Mouse (Mus musculus) erythroblast, adult 5-6 weeks (primary cell): ENCODE results near the gene Slc38a10. TPM values are rescaled to one million over a fixed set of nuclear protein-coding genes. Genes with fewer than 3 reads are reported as not detected.

Experiments
- ATAC-seq: replicated peaks from 2 replicates; pipeline ENCODE4 v1.8.0; 2016; ENCODE audit warnings: moderate number of reproducible peaks, mild to moderate bottlenecking, moderate TSS enrichment, inconsistent platforms; ENCODE audit not compliant: poor library complexity, low FRiP score, severe bottlenecking
- total RNA-seq, 2 experiments: library from RNA; stranded (forward) in 1 of 2; stranded (reverse) in 1 of 2; fragments of 150-400 nt in 1 of 2; fragments of 200-764, 138-1000 nt in 1 of 2; gene quantifications; 2 replicates each; pipeline versions ENCODE4 v1.2.3 to v1.2.4; 2015 to 2017; ENCODE audit warnings: low replicate concordance in 2 of 2

The Slc38a10 gene
- total RNA-seq, 2 experiments from 2014 or later = 7.7 to 22.4 TPM

GRCm38 (mm10) chr11:120143708-120144497 is 7.2 kb downstream of the Slc38a10 start:
- ATAC-seq = no peak

- ATAC-seq = no peak
These were observed 8.5 kb downstream of the Slc38a10 start for GRCm38 (mm10) chr11:120142601-120143051.

- ATAC-seq = no peak
These were observed 10.9 kb downstream of the Slc38a10 start for GRCm38 (mm10) chr11:120140255-120140654.

- ATAC-seq = no peak
These were observed 11.8 kb downstream of the Slc38a10 start for GRCm38 (mm10) chr11:120139309-120139731.

- 0 out of 2 replicates have a peak, but pooled peaks have one; percentile 38 for ATAC-seq
These were observed 13.5 kb downstream of the Slc38a10 start for GRCm38 (mm10) chr11:120137625-120138004.

- ATAC-seq = 0 out of 2 replicates have a peak, but pooled peaks have one; percentile 9
These were observed 14.1 kb downstream of the Slc38a10 start for GRCm38 (mm10) chr11:120136796-120137624.

GRCm38 (mm10) chr11:120136195-120136594 is 15.0 kb downstream of the Slc38a10 start:
- no peak for ATAC-seq

- ATAC-seq = 0 out of 2 replicates have a peak, but pooled peaks have one; percentile 15
These were observed 16.2 kb downstream of the Slc38a10 start for GRCm38 (mm10) chr11:120134847-120135530.

- ATAC-seq = no peak
These were observed 17.0 kb downstream of the Slc38a10 start for GRCm38 (mm10) chr11:120134148-120134547.

- ATAC-seq = no peak
These were observed 21.9 kb downstream of the Slc38a10 start for GRCm38 (mm10) chr11:120129281-120129680.

GRCm38 (mm10) chr11:120126845-120127244 is 24.3 kb downstream of the Slc38a10 start:
- ATAC-seq = no peak

- no peak for ATAC-seq
These were observed 29.0 kb downstream of the Slc38a10 start for GRCm38 (mm10) chr11:120122126-120122525.

- ATAC-seq = no peak
These were observed 30.3 kb downstream of the Slc38a10 start for GRCm38 (mm10) chr11:120120642-120121420.

- ATAC-seq = no peak
These were observed 31.1 kb downstream of the Slc38a10 start for GRCm38 (mm10) chr11:120119936-120120541.

GRCm38 (mm10) chr11:120119108-120119507 is 32.0 kb downstream of the Slc38a10 start:
- no peak for ATAC-seq

- no peak for ATAC-seq
These were observed 33.5 kb downstream of the Slc38a10 start for GRCm38 (mm10) chr11:120117626-120118025.

- ATAC-seq = no peak
These were observed 36.5 kb downstream of the Slc38a10 start for GRCm38 (mm10) chr11:120114488-120115215.

GRCm38 (mm10) chr11:120112136-120112535 is 39.0 kb downstream of the Slc38a10 start:
- ATAC-seq = no peak
